Mouse (Mus musculus) c-Kit-positive CD71-positive TER-119-negative erythroid progenitor cells, embryonic 14.5 days (primary cell): ENCODE results near the gene Zc3h4.
A peak's percentile ranks its signal among the peaks of the same experiment; 100 is the strongest.

ENCODE experiments used
- DNase-seq: peaks from one replicate; pipeline ENCODE4 v3.0.0-alpha.2; 2013; ENCODE audit warnings: low read depth

Zc3h4 gene

GRCm38 (mm10) chr7:16426129-16426729 is 25.5 kb downstream of the Zc3h4 start:
- DNase-seq = no peak

- no peak for DNase-seq
Observed at GRCm38 (mm10) chr7:16433352-16433971, 32.8 kb downstream of the Zc3h4 start.

GRCm38 (mm10) chr7:16435088-16435487 is 34.4 kb downstream of the Zc3h4 start:
- no peak for DNase-seq

- peak; percentile 51 for DNase-seq
Observed at GRCm38 (mm10) chr7:16441241-16441640, 40.5 kb downstream of the Zc3h4 start.

GRCm38 (mm10) chr7:16451656-16452055 is 50.9 kb downstream of the Zc3h4 start:
- DNase-seq = no peak

GRCm38 (mm10) chr7:16452587-16453073 is 51.9 kb downstream of the Zc3h4 start, which contains the start of gene Tmem160:
Tmem160 (plus strand) TSS chr7:16452779.
- peak; percentile 88 for DNase-seq

- DNase-seq = peak; percentile 61
Observed at GRCm38 (mm10) chr7:16453118-16453711, 52.5 kb downstream of the Zc3h4 start.

- DNase-seq = no peak
Observed at GRCm38 (mm10) chr7:16455016-16455415, 54.3 kb downstream of the Zc3h4 start.

- DNase-seq = no peak
Observed at GRCm38 (mm10) chr7:16456289-16456688, 55.6 kb downstream of the Zc3h4 start.

GRCm38 (mm10) chr7:16460566-16460965 is 59.9 kb downstream of the Zc3h4 start:
- no peak for DNase-seq

GRCm38 (mm10) chr7:16461151-16461550 is 60.4 kb downstream of the Zc3h4 start:
- no peak for DNase-seq

GRCm38 (mm10) chr7:16461705-16462104 is 61.0 kb downstream of the Zc3h4 start:
- DNase-seq = no peak

GRCm38 (mm10) chr7:16463214-16463613 is 62.5 kb downstream of the Zc3h4 start:
- DNase-seq = peak; percentile 65

GRCm38 (mm10) chr7:16465160-16465559 is 64.5 kb downstream of the Zc3h4 start:
- peak; percentile 51 for DNase-seq

- no peak for DNase-seq
Observed at GRCm38 (mm10) chr7:16465568-16465967, 64.9 kb downstream of the Zc3h4 start.

GRCm38 (mm10) chr7:16466565-16466964 is 65.9 kb downstream of the Zc3h4 start:
- DNase-seq = peak; percentile 49

GRCm38 (mm10) chr7:16468115-16468514 is 67.4 kb downstream of the Zc3h4 start:
- DNase-seq = no peak

- DNase-seq = peak; percentile 21
Observed at GRCm38 (mm10) chr7:16471549-16471948, 70.8 kb downstream of the Zc3h4 start.

GRCm38 (mm10) chr7:16472116-16472709 is 71.5 kb downstream of the Zc3h4 start:
- DNase-seq = no peak

GRCm38 (mm10) chr7:16473847-16474246 is 73.1 kb downstream of the Zc3h4 start:
- DNase-seq = no peak

GRCm38 (mm10) chr7:16474445-16474844 is 73.7 kb downstream of the Zc3h4 start:
- DNase-seq = no peak

- DNase-seq = no peak
Observed at GRCm38 (mm10) chr7:16475321-16475720, 74.6 kb downstream of the Zc3h4 start.
